Mouse (Mus musculus): ENCODE results near the gene Cpt1a. TPM values are rescaled to one million over a fixed set of nuclear protein-coding genes. Genes with fewer than 3 reads are reported as not detected.

Cpt1a gene
- polyA plus RNA-seq, 1 experiment from 2014 or later, result 9.5 TPM

DNA sequence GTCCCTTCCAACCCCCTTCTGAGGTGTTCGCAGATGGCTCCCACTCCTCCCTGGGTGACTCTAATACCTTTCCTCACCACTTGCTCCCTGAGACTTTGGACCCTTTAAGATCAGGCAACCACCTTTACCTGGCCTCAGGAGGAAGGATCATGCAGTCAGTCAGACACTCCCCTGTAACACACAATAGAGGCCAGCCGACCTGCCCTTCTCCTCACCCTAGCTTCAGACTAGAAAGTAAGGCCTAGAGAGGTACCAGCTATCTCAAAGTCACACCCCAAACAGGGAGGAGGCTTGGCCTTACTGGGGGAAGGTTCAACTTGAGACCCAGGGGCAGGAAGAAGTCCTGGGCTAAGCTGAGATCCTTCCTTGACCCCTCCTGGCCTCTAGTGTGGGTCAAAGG, 102.1 kb downstream of the Cpt1a start:
- Histone ChIP-seq H3K27ac (replicated peaks; ENCODE audit: low read depth, low read length) (no peak overlapping the region), H3K4me2 (ENCODE audit: low read depth, low read length) (no peak overlapping the region), H3K4me1 (ENCODE audit: control insufficient read depth, insufficient read depth, low read length) (no peaks in the 10 kb centered on the region), H3K36me3 (replicated peaks; ENCODE audit: control insufficient read depth, insufficient read depth, low read depth, low read length) (no peaks in the 10 kb centered on the region), H3K27me3 (ENCODE audit: control insufficient read depth, insufficient read depth, low read length) (no peaks in the 10 kb centered on the region), H3K4me3 (ENCODE audit: low read depth, low read length) (no peak overlapping the region), H3K9me3 (replicated peaks; ENCODE audit: control insufficient read depth, low read length) (no peaks in the 10 kb centered on the region), H3K9ac (replicated peaks; ENCODE audit: low read length) (no peak overlapping the region)
- 87% methylated on average over 2 of the region's 2 CpGs for WGBS
- ATAC-seq (replicated peaks; ENCODE audit: insufficient number of reproducible peaks, low FRiP score, low TSS enrichment, low read depth) (no peak), DNase-seq (ENCODE audit: low spot score) (no peak)

- DNase-seq (ENCODE audit: low spot score) (no peak), ATAC-seq (replicated peaks; ENCODE audit: insufficient number of reproducible peaks, low FRiP score, low TSS enrichment, low read depth) (no peak)
- Histone ChIP-seq H3K36me3 (replicated peaks; ENCODE audit: control insufficient read depth, insufficient read depth, low read depth, low read length) (no peaks in the 10 kb centered on the region), H3K4me3 (ENCODE audit: low read depth, low read length) (no peak overlapping the region), H3K9me3 (replicated peaks; ENCODE audit: control insufficient read depth, low read length) (no peaks in the 10 kb centered on the region), H3K9ac (replicated peaks; ENCODE audit: low read length) (no peak overlapping the region), H3K4me1 (ENCODE audit: control insufficient read depth, insufficient read depth, low read length) (no peaks in the 10 kb centered on the region), H3K27ac (replicated peaks; ENCODE audit: low read depth, low read length) (no peak overlapping the region), H3K27me3 (ENCODE audit: control insufficient read depth, insufficient read depth, low read length) (no peaks in the 10 kb centered on the region), H3K4me2 (ENCODE audit: low read depth, low read length) (no peak overlapping the region)
- 84% methylated on average over 15 of the region's 15 CpGs for WGBS
These were observed 106.1 kb downstream of the Cpt1a start for GRCm38 (mm10) chr19:3428057-3428830.

GRCm38 (mm10) chr19:3429156-3429816, 107.2 kb downstream of the Cpt1a start:
- whole genome bisulfite sequencing, result 47% methylated on average over 7 of the region's 7 CpGs
- ATAC-seq (replicated peaks; ENCODE audit: insufficient number of reproducible peaks, low FRiP score, low TSS enrichment, low read depth), result no peak

DNA sequence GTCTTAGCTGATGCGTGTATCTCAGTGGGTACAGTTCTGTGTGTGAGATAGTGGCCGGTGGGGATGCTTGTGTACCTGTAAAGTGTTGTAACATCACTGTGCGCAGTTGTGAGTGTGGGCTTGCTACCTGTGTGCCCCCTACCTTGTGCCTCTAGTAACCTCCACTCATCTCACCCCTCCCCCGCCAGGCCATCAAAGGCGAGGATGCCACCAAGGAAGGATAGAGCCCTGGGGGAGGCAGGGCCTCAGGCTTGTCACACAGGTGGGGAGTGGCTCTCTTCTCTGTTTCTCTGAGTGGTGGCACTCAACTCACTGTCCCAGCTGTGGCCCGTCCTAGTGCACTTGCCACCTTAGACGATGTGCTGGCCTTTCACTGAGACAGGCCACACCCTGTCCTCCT, 108.9 kb downstream of the Cpt1a start:
- ATAC-seq (replicated peaks; ENCODE audit: insufficient number of reproducible peaks, low FRiP score, low TSS enrichment, low read depth), result no peak
- Histone ChIP-seq H3K9ac (replicated peaks; ENCODE audit: low read length) (no peak overlapping the region), H3K4me1 (ENCODE audit: control insufficient read depth, insufficient read depth, low read length) (no peaks in the 10 kb centered on the region; the same call in 1 of the 2 replicates), H3K9me3 (replicated peaks; ENCODE audit: control insufficient read depth, low read length) (no peaks in the 10 kb centered on the region), H3K27me3 (ENCODE audit: control insufficient read depth, insufficient read depth, low read length) (no peaks in the 10 kb centered on the region), H3K36me3 (replicated peaks; ENCODE audit: control insufficient read depth, insufficient read depth, low read depth, low read length) (no peaks in the 10 kb centered on the region), H3K4me3 (ENCODE audit: low read depth, low read length) (no peak overlapping the region), H3K27ac (replicated peaks; ENCODE audit: low read depth, low read length) (no peak overlapping the region), H3K4me2 (ENCODE audit: low read depth, low read length) (no peak overlapping the region)
- DNase-seq (ENCODE audit: low spot score), result no peak
- 76% methylated on average over 7 of the region's 7 CpGs for WGBS

More at GRCm38 (mm10) chr19:3429156-3429816, 107.2 kb downstream of the Cpt1a start:
- DNase-seq (ENCODE audit: low spot score), result no peak
- no peaks in the 10 kb centered on the region; the same call in 1 of the 2 replicates for H3K4me1 ChIP-seq (ENCODE audit: control insufficient read depth, insufficient read depth, low read length)
- H3K4me2 ChIP-seq (ENCODE audit: low read depth, low read length), result no peak overlapping the region
- H3K9me3 ChIP-seq (replicated peaks; ENCODE audit: control insufficient read depth, low read length), result no peaks in the 10 kb centered on the region
- no peak overlapping the region for H3K4me3 ChIP-seq (ENCODE audit: low read depth, low read length)
- no peak overlapping the region for H3K9ac ChIP-seq (replicated peaks; ENCODE audit: low read length)
- no peak overlapping the region for H3K27ac ChIP-seq (replicated peaks; ENCODE audit: low read depth, low read length)
- H3K36me3 ChIP-seq (replicated peaks; ENCODE audit: control insufficient read depth, insufficient read depth, low read depth, low read length), result no peaks in the 10 kb centered on the region
- H3K27me3 ChIP-seq (ENCODE audit: control insufficient read depth, insufficient read depth, low read length), result no peaks in the 10 kb centered on the region

DNA sequence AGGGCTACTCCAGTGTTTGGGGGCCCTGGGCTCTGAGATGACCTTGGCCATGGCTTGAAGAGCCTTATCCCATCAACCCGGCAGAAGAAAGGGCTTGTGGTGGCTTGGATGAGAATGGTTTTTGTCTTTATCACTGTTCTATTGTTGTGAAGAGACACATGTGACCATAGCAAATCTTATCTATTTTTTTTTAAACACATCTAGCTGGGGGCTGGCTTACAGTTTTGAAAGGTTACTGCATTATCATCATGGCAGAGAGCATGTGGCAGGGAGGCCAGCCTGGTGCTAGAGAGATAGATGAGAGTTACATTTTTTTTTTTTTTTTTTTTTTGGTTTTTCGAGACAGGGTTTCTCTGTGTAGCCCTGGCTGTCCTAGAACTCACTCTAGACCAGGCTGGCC, 109.8 kb downstream of the Cpt1a start:
- ATAC-seq (replicated peaks; ENCODE audit: insufficient number of reproducible peaks, low FRiP score, low TSS enrichment, low read depth) (no peak), DNase-seq (ENCODE audit: low spot score) (no peak)
- Histone ChIP-seq H3K4me1 (ENCODE audit: control insufficient read depth, insufficient read depth, low read length) (no peaks in the 10 kb centered on the region; the same call in 1 of the 2 replicates), H3K27me3 (ENCODE audit: control insufficient read depth, insufficient read depth, low read length) (no peaks in the 10 kb centered on the region), H3K4me3 (ENCODE audit: low read depth, low read length) (no peak overlapping the region), H3K9me3 (replicated peaks; ENCODE audit: control insufficient read depth, low read length) (no peaks in the 10 kb centered on the region), H3K27ac (replicated peaks; ENCODE audit: low read depth, low read length) (no peak overlapping the region), H3K36me3 (replicated peaks; ENCODE audit: control insufficient read depth, insufficient read depth, low read depth, low read length) (no peaks in the 10 kb centered on the region), H3K4me2 (ENCODE audit: low read depth, low read length) (no peak overlapping the region), H3K9ac (replicated peaks; ENCODE audit: low read length) (no peak overlapping the region)
- WGBS, result 93% methylated on average over 1 of the region's 2 CpGs

DNA sequence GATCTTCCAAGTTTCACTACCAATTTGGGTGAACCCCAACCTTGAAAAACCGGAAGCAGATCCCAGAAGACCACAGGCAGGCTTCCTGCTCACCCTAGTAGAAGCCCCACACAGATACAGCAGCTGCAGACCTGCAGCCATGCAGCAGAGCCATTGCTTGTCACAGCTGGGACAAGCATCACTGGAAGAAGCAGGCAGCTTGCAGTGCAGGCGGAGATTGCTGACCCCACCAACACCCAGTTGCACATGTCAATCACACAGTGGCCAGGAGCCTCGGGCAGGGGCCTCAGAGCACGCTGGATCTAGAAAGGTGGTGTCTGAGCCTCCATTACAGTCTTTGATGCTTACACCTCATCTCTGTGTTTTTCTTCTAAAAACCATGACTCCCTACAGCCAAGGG, 112.0 kb downstream of the Cpt1a start:
- Histone ChIP-seq H3K4me3 (ENCODE audit: low read depth, low read length) (no peak overlapping the region), H3K4me2 (ENCODE audit: low read depth, low read length) (no peak overlapping the region), H3K4me1 (ENCODE audit: control insufficient read depth, insufficient read depth, low read length) (no peaks in the 10 kb centered on the region; the same call in 1 of the 2 replicates), H3K27ac (replicated peaks; ENCODE audit: low read depth, low read length) (no peak overlapping the region), H3K9ac (replicated peaks; ENCODE audit: low read length) (no peak overlapping the region; the same call in 1 of the 2 replicates), H3K9me3 (replicated peaks; ENCODE audit: control insufficient read depth, low read length) (no peaks in the 10 kb centered on the region), H3K27me3 (ENCODE audit: control insufficient read depth, insufficient read depth, low read length) (no peaks in the 10 kb centered on the region), H3K36me3 (replicated peaks; ENCODE audit: control insufficient read depth, insufficient read depth, low read depth, low read length) (no peaks in the 10 kb centered on the region)
- DNase-seq (ENCODE audit: low spot score), result no peak
- WGBS, result 39% methylated on average over 4 of the region's 4 CpGs
- ATAC-seq (replicated peaks; ENCODE audit: insufficient number of reproducible peaks, low FRiP score, low TSS enrichment, low read depth), result no peak

DNA sequence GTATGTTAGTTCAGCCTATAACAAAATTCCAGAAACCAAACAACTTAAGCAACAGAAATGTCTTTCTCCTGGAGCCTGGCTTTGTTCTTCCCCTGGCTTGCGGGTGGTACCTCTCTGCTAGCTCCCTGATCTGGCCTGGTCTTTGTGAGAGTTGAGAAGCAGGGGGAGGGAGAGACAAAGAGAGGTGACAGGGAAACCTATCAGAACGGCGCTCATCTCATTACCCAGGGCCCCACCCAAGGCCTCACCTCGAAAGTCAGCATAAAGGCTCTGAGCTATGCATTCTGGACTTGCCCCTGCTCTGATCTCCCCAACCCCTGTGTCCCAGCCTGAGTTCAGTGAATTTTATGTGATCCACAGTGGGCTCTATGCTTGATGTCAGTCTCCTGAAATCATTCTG, 112.5 kb downstream of the Cpt1a start:
- H3K4me3 ChIP-seq (ENCODE audit: low read depth, low read length), result no peak overlapping the region
- H3K4me1 ChIP-seq (ENCODE audit: control insufficient read depth, insufficient read depth, low read length), result no peaks in the 10 kb centered on the region; the same call in 1 of the 2 replicates
- DNase-seq (ENCODE audit: low spot score) (no peak), ATAC-seq (replicated peaks; ENCODE audit: insufficient number of reproducible peaks, low FRiP score, low TSS enrichment, low read depth) (no peak)
- H3K27me3 ChIP-seq (ENCODE audit: control insufficient read depth, insufficient read depth, low read length), result no peaks in the 10 kb centered on the region
- no peak overlapping the region for H3K9ac ChIP-seq (replicated peaks; ENCODE audit: low read length)
- no peak overlapping the region for H3K27ac ChIP-seq (replicated peaks; ENCODE audit: low read depth, low read length)
- no peaks in the 10 kb centered on the region for H3K36me3 ChIP-seq (replicated peaks; ENCODE audit: control insufficient read depth, insufficient read depth, low read depth, low read length)
- WGBS, result 36% methylated on average over 4 of the region's 4 CpGs
- no peak overlapping the region for H3K4me2 ChIP-seq (ENCODE audit: low read depth, low read length)
- H3K9me3 ChIP-seq (replicated peaks; ENCODE audit: control insufficient read depth, low read length), result no peaks in the 10 kb centered on the region

Measured in embryonic facial prominence, embryonic 11.5 days (tissue).